Mouse (Mus musculus) C2C12 (cell line): Measurements from ENCODE around the gene Mical2.

Experiments
- CEBPB ChIP-seq: IDR thresholded peaks from one replicate; pipeline ENCODE4 v1.6.1; 2011; ENCODE audit warnings: low read depth, mild to moderate bottlenecking, control low read depth, moderate library complexity
- CTCF ChIP-seq: IDR thresholded peaks from one replicate; pipeline ENCODE4 v1.5.1; 2011; ENCODE audit not compliant: control insufficient read depth, insufficient read depth, insufficient read length
- FOSL1 ChIP-seq: IDR thresholded peaks from one replicate; pipeline ENCODE4 v1.8.0; 2011; ENCODE audit warnings: mild to moderate bottlenecking, low read length; ENCODE audit not compliant: poor library complexity, insufficient read depth, severe bottlenecking
- MAX ChIP-seq: IDR thresholded peaks from one replicate; pipeline ENCODE4 v1.6.1; 2011; ENCODE audit warnings: mild to moderate bottlenecking, control low read depth
- MYOD1 ChIP-seq: IDR thresholded peaks from one replicate; pipeline ENCODE4 v1.6.1; 2011; ENCODE audit warnings: low read depth; ENCODE audit not compliant: control insufficient read depth, insufficient read length
- MYOG ChIP-seq: IDR thresholded peaks from one replicate; pipeline ENCODE4 v1.6.1; 2011; ENCODE audit not compliant: control insufficient read depth, insufficient read length; ENCODE audit errors: extremely low read depth
- USF1 ChIP-seq: IDR thresholded peaks from one replicate; pipeline ENCODE4 v1.6.1; 2011; ENCODE audit warnings: low read depth, mild to moderate bottlenecking, control low read depth, moderate library complexity

GRCm38 (mm10) chr7:112216720-112217119 is 8.9 kb upstream of the Mical2 start:
- no peak for TF ChIP-seq MYOG
- TF ChIP-seq CTCF = no peak
- TF ChIP-seq USF1 = no peak
- TF ChIP-seq MYOD1 = no peak
- TF ChIP-seq CEBPB = no peak
- TF ChIP-seq MAX = no peak
- no peak for TF ChIP-seq FOSL1
